Mouse (Mus musculus) heart, embryonic 13.5 days (tissue): ENCODE results near the gene Actr10. TPM values are rescaled to one million over a fixed set of nuclear protein-coding genes. Genes with fewer than 3 reads are reported as not detected.
A peak's percentile ranks its signal among the peaks of the same experiment; 100 is the strongest.

Experiments
- ATAC-seq: fragments of 200-750 bp; cut with Nextera tagmentation; 2 replicates; pipeline ENCODE4 v1.8.0; 2017; ENCODE audit warnings: moderate TSS enrichment; ENCODE audit not compliant: insufficient number of reproducible peaks, low FRiP score, low TSS enrichment; ENCODE audit errors: extremely low read depth
- H3K27ac ChIP-seq: fragments of 300-500 bp; sonication (generic); replicated peaks from 2 replicates; pipeline ENCODE4 v1.5.1; 2015; ENCODE audit warnings: moderate library complexity, mild to moderate bottlenecking, inconsistent platforms
- H3K27me3 ChIP-seq: fragments of 300-500 bp; sonication (generic); replicated peaks from 2 replicates; pipeline ENCODE4 v1.6.1; 2015; ENCODE audit warnings: mild to moderate bottlenecking, inconsistent platforms
- H3K36me3 ChIP-seq: fragments of 300-500 bp; sonication (generic); 2 replicates; pipeline ENCODE4 v1.6.1; 2015; ENCODE audit warnings: mild to moderate bottlenecking, inconsistent platforms
- H3K4me1 ChIP-seq: fragments of 300-500 bp; sonication (generic); 2 replicates; pipeline ENCODE4 v1.6.1; 2015; ENCODE audit warnings: inconsistent platforms
- H3K4me2 ChIP-seq: fragments of 300-500 bp; sonication (generic); 2 replicates; pipeline ENCODE4 v1.6.1; 2015; ENCODE audit warnings: inconsistent platforms, mild to moderate bottlenecking, moderate library complexity
- H3K4me3 ChIP-seq: fragments of 300-500 bp; sonication (generic); 2 replicates; pipeline ENCODE4 v1.5.1; 2015; ENCODE audit warnings: moderate library complexity, mild to moderate bottlenecking, inconsistent platforms
- H3K9ac ChIP-seq: fragments of 300-500 bp; sonication (generic); 2 replicates; pipeline ENCODE4 v1.6.1; 2015; ENCODE audit warnings: inconsistent platforms, mild to moderate bottlenecking, moderate library complexity
- H3K9me3 ChIP-seq: fragments of 300-500 bp; sonication (generic); 2 replicates; pipeline ENCODE4 v1.6.1; 2016; ENCODE audit warnings: inconsistent platforms
- WGBS: fragments of 180-500 bp; shearing (Covaris S2); methylation state at CpG from one replicate; pipeline ENCODE4 v1.1.7; 2015; ENCODE audit warnings: mixed read lengths; 5-methylcytosine and 5-hydroxymethylcytosine counted together
- polyA plus RNA-seq: library from polyadenylated mRNA; unstranded; fragments of >200 nt; fragmentation: Nextera tagmentation; extraction: Ambion mirVana; gene quantifications from 2 replicates; pipeline ENCODE4 v1.2.1, GENCODE M21; 2015

Actr10 gene
- polyA plus RNA-seq, 1 experiment from 2014 or later: 181 TPM

DNA sequence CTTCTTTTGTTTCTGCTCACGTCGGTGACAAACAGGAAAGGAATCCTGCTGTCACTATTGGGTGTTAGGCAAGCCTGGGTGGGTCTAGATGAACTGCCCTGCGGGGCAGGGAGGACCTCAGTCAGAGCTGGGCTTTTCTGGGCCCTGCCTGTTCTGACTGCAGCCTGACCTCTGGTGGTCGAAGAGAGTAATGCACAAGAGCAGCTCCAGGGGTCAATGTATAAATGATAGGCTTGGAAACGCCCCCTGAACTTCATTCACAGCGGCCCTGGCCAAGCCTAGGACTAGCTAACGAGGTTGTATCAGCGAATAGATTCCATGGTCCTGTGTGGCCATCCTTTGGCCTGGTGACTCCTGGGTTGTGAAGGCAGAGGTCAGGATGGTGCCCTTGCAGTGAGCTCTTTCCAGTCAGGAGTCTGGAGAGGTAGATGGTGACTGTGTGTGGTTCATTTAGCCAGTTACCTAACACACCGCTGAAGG, 27.4 kb upstream of the Actr10 start:
- H3K9me3 ChIP-seq: no peaks in the 10 kb centered on the region
- no peak overlapping the region for H3K9ac ChIP-seq
- H3K36me3 ChIP-seq: no peaks in the 10 kb centered on the region
- H3K4me3 ChIP-seq: no peak overlapping the region
- ATAC-seq: no peak
- no peak overlapping the region for H3K4me2 ChIP-seq
- H3K27me3 ChIP-seq: peaks cover 2% of the 10 kb centered on the region; the same call in 1 of the 2 replicates
- 9% methylated on average over 9 of the region's 9 CpGs for WGBS
- H3K4me1 ChIP-seq: peaks cover 21% of the 10 kb centered on the region
- H3K27ac ChIP-seq: no peak overlapping the region

DNA sequence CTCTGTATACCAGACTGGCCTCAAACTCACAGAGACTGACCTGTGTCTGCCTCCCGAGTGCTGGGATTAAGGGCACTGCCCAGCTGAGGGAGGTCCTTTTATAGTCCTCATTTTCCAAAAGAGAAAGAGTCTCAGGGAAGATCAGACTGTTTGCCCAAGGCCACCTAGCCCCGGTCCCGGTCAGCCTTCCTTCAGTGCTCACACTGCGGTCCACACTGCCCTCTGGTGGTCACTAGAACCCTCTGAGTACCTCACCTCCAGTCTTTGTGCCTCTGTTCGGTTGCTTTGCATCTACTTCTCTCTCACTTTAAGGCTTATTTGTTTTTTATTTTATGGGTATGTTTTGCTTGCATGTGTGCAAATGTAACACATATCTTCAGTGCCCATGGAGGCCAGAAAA, 26.6 kb upstream of the Actr10 start:
- Histone ChIP-seq H3K9me3 (no peaks in the 10 kb centered on the region), H3K9ac (no peak overlapping the region), H3K4me1 (peaks cover 21% of the 10 kb centered on the region), H3K27ac (no peak overlapping the region), H3K4me2 (no peak overlapping the region), H3K27me3 (peaks cover 2% of the 10 kb centered on the region; the same call in 1 of the 2 replicates), H3K36me3 (no peaks in the 10 kb centered on the region), H3K4me3 (no peak overlapping the region)
- 9% methylated on average over 5 of the region's 5 CpGs for WGBS
- ATAC-seq: no peak

DNA sequence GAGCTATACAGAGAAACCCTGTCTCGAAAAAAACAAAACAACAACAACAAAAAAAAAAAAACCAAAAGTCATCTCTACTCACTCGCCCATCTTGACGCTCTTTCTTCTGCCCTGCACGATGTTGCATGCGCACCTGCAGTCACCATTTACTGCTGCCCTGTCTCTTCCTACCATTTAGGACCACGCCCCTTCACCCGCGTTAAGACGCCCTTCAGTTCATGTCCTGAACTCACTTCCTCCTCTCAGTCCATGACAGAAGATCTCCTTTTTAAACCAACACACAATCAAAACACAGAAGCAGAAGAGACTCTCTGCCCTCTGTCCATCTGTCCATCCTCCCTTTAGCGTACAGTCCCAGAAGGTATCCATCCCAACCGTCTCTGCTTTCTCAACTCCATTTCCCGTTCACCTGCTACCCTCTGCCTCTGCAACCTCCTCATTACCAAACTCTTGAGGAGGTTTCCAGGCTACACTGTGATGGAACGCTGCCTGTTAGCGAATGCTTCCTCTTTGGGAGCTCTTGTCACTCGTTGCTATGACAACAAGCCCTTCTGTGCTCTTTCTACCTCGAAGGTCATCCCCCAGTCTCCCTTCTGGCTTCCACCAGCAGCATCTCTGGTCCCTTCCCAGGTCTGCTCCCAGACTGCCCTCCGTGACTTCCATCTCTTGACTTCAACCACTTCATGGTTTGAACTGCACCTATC, 25.8 kb upstream of the Actr10 start:
- Histone ChIP-seq H3K4me3 (no peak overlapping the region), H3K36me3 (no peaks in the 10 kb centered on the region), H3K9ac (no peak overlapping the region), H3K4me1 (peaks cover 19% of the 10 kb centered on the region), H3K27me3 (peaks cover 2% of the 10 kb centered on the region; the same call in 1 of the 2 replicates), H3K27ac (no peak overlapping the region), H3K4me2 (no peak overlapping the region), H3K9me3 (no peaks in the 10 kb centered on the region)
- no peak for ATAC-seq
- WGBS: 66% methylated on average over 17 of the region's 17 CpGs

DNA sequence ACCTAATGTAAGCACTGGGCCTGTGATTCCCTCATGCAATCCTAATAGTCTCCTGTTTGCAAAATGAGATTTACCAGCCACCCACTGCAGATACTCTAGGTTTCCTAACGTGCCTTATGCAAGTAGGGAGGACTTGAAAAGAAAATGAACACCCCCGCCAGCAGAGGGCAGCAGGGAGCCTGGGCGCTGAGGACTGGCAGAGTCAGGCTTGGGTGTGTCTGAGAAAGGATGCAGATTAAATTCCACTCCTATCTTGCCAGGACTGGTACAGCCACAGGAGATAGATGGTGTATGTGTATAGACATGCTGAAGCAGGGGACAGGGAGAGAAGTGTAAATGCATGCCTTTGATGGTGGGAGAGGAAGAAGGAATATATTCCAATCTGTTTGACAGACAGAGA, 24.2 kb upstream of the Actr10 start:
- Histone ChIP-seq H3K27ac (no peak overlapping the region), H3K36me3 (no peaks in the 10 kb centered on the region), H3K4me2 (no peak overlapping the region), H3K4me3 (no peak overlapping the region), H3K9ac (no peak overlapping the region), H3K9me3 (peaks cover 3% of the 10 kb centered on the region; the same call in 1 of the 2 replicates), H3K27me3 (peaks cover 2% of the 10 kb centered on the region; the same call in 1 of the 2 replicates), H3K4me1 (peaks cover 5% of the 10 kb centered on the region; the same call in 1 of the 2 replicates)
- ATAC-seq: no peak
- 35% methylated on average over 3 of the region's 3 CpGs for WGBS

DNA sequence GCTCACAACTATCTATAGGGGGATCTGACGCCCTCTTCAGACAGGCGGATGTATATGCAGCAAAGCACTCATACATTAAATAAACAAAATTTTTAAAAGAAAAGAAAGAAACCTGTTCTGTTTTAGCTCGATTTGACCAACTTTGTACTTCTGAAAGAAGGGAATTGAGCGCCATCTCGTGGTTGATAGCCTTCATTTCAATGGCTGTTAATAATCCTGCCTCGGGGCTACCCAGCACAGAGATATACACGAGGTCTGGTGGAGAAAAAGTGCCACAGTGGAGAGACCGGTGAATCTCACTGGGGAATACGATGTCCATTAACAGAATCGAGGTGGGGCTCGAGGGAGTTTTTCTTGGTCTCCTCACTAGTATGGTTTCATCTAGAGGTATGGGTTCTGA, 23.3 kb upstream of the Actr10 start:
- 0 out of 2 replicates have a peak, but pooled peaks cover 4% of the 10 kb centered on the region for H3K4me1 ChIP-seq
- peaks cover 3% of the 10 kb centered on the region; the same call in 1 of the 2 replicates for H3K9me3 ChIP-seq
- WGBS: 52% methylated on average over 11 of the region's 11 CpGs
- 0 out of 2 replicates have a peak, but pooled peaks cover 2% of the 10 kb centered on the region for H3K27me3 ChIP-seq
- H3K4me3 ChIP-seq: no peak overlapping the region
- no peak for ATAC-seq
- H3K4me2 ChIP-seq: no peak overlapping the region
- no peaks in the 10 kb centered on the region for H3K36me3 ChIP-seq
- no peak overlapping the region for H3K27ac ChIP-seq
- no peak overlapping the region for H3K9ac ChIP-seq

DNA sequence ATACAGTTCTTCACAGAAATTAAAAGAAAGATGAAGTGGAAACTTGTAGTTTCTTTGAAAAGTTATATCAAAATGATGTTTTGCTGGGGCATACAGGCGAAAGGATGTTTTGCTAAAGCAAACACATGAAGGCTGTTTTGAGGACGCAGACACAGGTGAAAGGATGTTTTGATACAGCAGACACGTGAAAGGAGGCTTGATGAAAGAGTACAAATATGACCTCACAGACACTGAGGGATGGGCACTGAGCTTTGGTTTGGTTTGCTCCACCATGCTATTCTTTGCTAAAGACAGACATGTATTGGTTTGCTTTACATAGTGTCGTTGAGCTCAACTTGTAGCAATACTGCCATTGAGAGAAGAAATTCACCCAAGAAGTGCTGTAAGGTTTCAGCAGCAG, 7.9 kb upstream of the Actr10 start:
- Histone ChIP-seq H3K9me3 (peaks cover 6% of the 10 kb centered on the region; the same call in 1 of the 2 replicates), H3K4me3 (no peak overlapping the region), H3K9ac (no peak overlapping the region), H3K36me3 (no peaks in the 10 kb centered on the region), H3K27ac (no peak overlapping the region), H3K27me3 (no peaks in the 10 kb centered on the region), H3K4me2 (no peak overlapping the region), H3K4me1 (no peaks in the 10 kb centered on the region)
- 72% methylated on average over 4 of the region's 4 CpGs for WGBS
- no peak for ATAC-seq

DNA sequence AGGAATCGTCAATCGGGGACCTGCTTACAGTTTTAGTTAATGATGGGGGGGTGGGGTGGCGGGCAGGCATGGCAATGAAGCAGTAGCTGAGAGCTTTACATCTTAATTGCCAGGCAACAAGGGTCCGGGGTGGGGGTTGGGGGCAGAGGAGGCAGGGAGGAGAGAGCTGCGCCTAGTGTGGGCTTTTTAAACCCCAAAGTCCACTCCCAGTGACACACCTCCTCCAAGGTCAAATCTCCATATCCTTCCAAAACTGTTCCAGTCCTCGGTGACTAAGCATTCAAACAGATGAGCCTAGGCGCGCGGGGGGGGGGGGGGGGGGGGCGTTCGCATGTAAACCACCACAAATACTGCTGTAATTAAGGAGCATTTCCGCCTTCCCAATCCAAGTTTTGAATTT, 507 bp upstream of the Actr10 start:
- H3K4me2 ChIP-seq: peak overlapping the region; percentile 70
- H3K27ac ChIP-seq: peak overlapping the region; percentile 94
- 28% methylated on average over 9 of the region's 12 CpGs for WGBS
- peaks cover 6% of the 10 kb centered on the region; the same call in 1 of the 2 replicates for H3K9me3 ChIP-seq
- H3K4me1 ChIP-seq: peaks cover 9% of the 10 kb centered on the region
- H3K9ac ChIP-seq: peak overlapping the region; percentile 84
- peak overlapping the region; percentile 74 for H3K4me3 ChIP-seq
- no peaks in the 10 kb centered on the region for H3K27me3 ChIP-seq
- peaks cover 20% of the 10 kb centered on the region for H3K36me3 ChIP-seq
- ATAC-seq: 0 out of 2 replicates have a peak, but pooled peaks have one; percentile 4

DNA sequence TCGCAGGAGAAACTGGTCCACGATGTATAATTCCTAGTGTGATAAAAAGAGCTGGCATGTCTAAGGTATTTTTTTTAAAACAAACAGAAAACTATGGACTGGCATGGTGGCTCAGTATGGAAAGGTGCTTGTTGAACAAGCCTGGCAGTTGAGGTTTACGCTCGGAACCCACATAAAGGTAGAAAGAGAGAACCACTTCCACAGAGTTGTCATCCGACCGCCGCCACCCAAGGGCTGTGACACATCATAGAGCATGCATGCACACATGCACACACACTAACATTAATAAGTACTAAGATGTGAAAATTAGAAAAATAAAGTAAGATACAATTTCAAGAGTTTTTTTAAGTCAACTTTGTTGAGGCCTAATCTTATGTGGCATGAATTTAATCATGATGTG, 3.1 kb downstream of the Actr10 start:
- Histone ChIP-seq H3K9ac (no peak overlapping the region), H3K4me2 (no peak overlapping the region), H3K27me3 (no peaks in the 10 kb centered on the region), H3K4me3 (no peak overlapping the region), H3K4me1 (peaks cover 16% of the 10 kb centered on the region), H3K36me3 (peaks cover 49% of the 10 kb centered on the region), H3K27ac (no peak overlapping the region), H3K9me3 (no peaks in the 10 kb centered on the region)
- 92% methylated on average over 7 of the region's 7 CpGs for WGBS
- ATAC-seq: no peak

DNA sequence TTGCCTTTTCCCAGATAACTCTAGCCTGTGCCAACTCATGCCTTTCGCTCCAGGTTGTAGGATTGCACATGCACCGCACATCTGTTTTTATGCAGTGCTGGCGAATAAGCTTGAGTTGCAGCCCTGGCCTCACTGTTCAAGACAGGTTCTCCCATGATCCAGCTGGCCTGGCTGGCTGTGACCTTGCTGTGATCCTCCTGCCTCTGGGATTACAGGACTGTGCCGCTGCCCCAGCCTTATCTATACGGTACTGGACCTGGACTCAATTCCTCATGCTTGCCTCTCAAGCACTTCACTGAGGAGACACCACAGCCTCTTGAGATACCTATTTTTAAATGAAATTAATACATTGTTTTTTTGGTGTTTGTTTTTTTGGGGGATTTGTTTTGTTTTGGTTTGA, 6.5 kb downstream of the Actr10 start:
- 65% methylated on average over 5 of the region's 5 CpGs for WGBS
- peak overlapping the region; percentile 22; the same call in 1 of the 2 replicates for H3K27ac ChIP-seq
- no peaks in the 10 kb centered on the region for H3K27me3 ChIP-seq
- H3K4me2 ChIP-seq: no peak overlapping the region
- no peak overlapping the region for H3K4me3 ChIP-seq
- no peak for ATAC-seq
- H3K36me3 ChIP-seq: peaks cover 79% of the 10 kb centered on the region
- H3K9ac ChIP-seq: no peak overlapping the region
- peaks cover 12% of the 10 kb centered on the region for H3K4me1 ChIP-seq
- H3K9me3 ChIP-seq: no peaks in the 10 kb centered on the region

DNA sequence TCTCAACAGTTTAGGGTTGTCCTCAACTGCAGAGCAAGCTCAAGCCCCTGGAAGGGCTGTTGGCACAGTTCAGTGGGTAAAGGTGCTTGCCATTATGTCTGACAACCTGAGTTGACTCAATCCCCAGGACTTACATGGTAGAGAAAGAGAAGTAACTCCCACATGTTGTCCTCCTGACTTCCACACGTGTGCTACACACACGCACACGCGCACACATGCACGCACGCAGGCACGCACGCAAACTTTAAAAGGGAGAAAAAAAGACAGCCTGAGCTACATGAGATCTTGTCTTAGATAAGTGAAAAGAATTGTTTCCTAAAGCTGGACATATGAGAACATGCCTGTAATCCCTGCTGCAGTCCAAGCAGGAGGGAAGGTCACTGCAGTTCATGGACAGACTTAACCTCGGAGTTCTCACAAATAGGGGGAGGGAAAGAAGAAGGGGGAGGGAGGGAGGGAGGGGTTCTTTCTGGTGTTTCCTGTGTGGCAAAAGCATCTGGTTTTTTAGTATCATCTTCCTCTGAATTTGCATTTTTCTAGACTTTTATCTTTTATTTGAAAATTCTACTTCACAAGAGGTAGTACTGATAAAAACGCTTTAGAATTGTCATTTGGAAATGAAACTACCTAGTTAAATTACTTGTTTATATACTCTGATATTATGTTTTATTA, 9.1 kb downstream of the Actr10 start:
- no peak overlapping the region for H3K4me3 ChIP-seq
- H3K27me3 ChIP-seq: no peaks in the 10 kb centered on the region
- H3K9me3 ChIP-seq: no peaks in the 10 kb centered on the region
- 91% methylated on average over 10 of the region's 10 CpGs for WGBS
- H3K4me2 ChIP-seq: no peak overlapping the region
- H3K36me3 ChIP-seq: peaks cover 83% of the 10 kb centered on the region
- no peak overlapping the region for H3K9ac ChIP-seq
- no peak for ATAC-seq
- no peak overlapping the region for H3K27ac ChIP-seq
- H3K4me1 ChIP-seq: peaks cover 7% of the 10 kb centered on the region

DNA sequence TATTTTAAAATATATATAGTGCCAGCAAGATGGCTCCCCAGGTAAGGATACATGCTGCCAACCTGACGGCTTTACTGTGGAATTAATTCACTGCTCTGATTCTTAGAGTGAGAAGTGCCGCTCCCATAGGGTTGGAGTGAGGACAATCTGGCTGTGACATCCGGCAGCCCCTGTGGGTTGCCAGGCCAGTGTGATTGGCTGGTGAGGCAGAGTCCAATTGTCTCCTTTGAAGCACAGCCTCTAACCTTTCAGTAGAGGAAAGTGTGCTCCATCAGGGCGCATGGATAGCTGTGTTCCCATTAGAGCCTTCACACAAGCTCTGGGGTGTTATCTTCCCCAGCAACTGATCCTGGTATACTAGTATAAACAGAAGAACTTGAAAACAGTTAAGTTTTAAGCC, 21.0 kb downstream of the Actr10 start:
- 79% methylated on average over 4 of the region's 4 CpGs for WGBS
- H3K4me2 ChIP-seq: no peak overlapping the region
- no peaks in the 10 kb centered on the region for H3K27me3 ChIP-seq
- no peaks in the 10 kb centered on the region for H3K9me3 ChIP-seq
- H3K9ac ChIP-seq: no peak overlapping the region
- peaks cover 92% of the 10 kb centered on the region for H3K36me3 ChIP-seq
- no peak overlapping the region for H3K27ac ChIP-seq
- no peaks in the 10 kb centered on the region for H3K4me1 ChIP-seq
- ATAC-seq: no peak
- H3K4me3 ChIP-seq: no peak overlapping the region
